Mouse (Mus musculus) activated CD4-positive, CD25-positive, alpha-beta regulatory T cell, adult 4 months (primary cell): ENCODE results near the gene Gm4175. TPM values are rescaled to one million over a fixed set of nuclear protein-coding genes. Genes with fewer than 3 reads are reported as not detected.
"Not testable (repeated sequence)": the region's sequence is repeated elsewhere in the genome, so short reads cannot be mapped to it uniquely, and the experiment has no call there.

ENCODE experiments used
- ATAC-seq: one replicate; pipeline ENCODE4 v1.8.0; 2017
- polyA plus RNA-seq, 2 experiments: library from polyadenylated mRNA; unstranded; fragments of 100-300 nt; shearing (Covaris generic); gene quantifications; one replicate each; pipeline ENCODE4 v1.2.1; 2017

The Gm4175 gene
- not detected for polyA plus RNA-seq

GRCm38 (mm10) chr7:21761375-21761774 lies at the start of gene Gm4175:
Gm4175 (minus strand) TSS chr7:21761475.
- ATAC-seq: not testable (repeated sequence)

GRCm38 (mm10) chr7:21796628-21797027 lies 35.4 kb upstream of the Gm4175 start, which contains the start of gene Gm4177:
Gm4177 (minus strand) TSS chr7:21796728.
- ATAC-seq: not testable (repeated sequence)

Other genes with a start within 250 kb of the Gm4175 start
- gene Vmn1r130, start 249.7 kb downstream of the Gm4175 start, polyA plus RNA-seq: not detected
- gene Vmn1r131, start 215.4 kb downstream of the Gm4175 start, polyA plus RNA-seq: not detected
- gene Vmn1r132, start 147.4 kb downstream of the Gm4175 start, polyA plus RNA-seq: not detected
- gene Gm4177, start 35.3 kb upstream of the Gm4175 start, polyA plus RNA-seq: not detected
- not detected for gene Vmn1r135, start 70.9 kb upstream of the Gm4175 start, polyA plus RNA-seq
- not detected for gene Gm5725, start 82.8 kb upstream of the Gm4175 start, polyA plus RNA-seq
- not detected for gene Gm5891, start 159.8 kb upstream of the Gm4175 start, polyA plus RNA-seq
- gene Vmn1r137, start 233.1 kb upstream of the Gm4175 start, polyA plus RNA-seq: not detected